Mouse (Mus musculus) R1 (cell line): ENCODE measurements around the gene Zbtb20.

ENCODE experiments used
- DNase-seq: peaks from one replicate; pipeline ENCODE4 v3.0.0-alpha.2; 2018; ENCODE audit warnings: low read depth, low spot score

The Zbtb20 gene

DNA sequence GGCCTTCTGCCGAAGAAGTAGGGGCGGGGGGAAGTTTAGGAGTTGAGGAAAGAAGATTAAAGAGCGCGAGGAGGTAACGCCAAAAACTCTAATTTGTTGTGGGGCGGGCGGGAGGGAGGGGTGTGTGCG, at the start of gene Zbtb20:
TSS of gene Zbtb20 (plus strand) at position 30 of the 129 bp plus-strand sequence.
- DNase-seq = no peak

DNA sequence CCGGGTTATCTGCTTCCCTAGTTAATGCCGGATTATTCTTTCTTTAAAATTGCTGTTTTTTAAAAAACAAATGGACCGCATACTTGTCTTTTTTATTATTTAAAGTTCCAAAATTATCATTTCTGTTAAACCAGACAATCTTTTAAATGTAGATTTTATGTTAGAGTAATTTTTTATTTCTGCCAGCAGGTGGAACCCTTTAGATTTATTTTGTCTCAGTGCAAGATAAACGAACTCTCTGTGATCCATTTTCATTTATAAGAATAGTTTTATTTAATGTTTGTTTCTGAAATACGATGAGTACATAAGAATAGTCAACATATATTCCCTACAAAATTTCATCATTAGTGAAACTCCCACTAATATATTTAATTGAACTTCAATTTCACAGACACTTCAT, 39.7 kb upstream of the Zbtb20 start:
- DNase-seq = no peak

DNA sequence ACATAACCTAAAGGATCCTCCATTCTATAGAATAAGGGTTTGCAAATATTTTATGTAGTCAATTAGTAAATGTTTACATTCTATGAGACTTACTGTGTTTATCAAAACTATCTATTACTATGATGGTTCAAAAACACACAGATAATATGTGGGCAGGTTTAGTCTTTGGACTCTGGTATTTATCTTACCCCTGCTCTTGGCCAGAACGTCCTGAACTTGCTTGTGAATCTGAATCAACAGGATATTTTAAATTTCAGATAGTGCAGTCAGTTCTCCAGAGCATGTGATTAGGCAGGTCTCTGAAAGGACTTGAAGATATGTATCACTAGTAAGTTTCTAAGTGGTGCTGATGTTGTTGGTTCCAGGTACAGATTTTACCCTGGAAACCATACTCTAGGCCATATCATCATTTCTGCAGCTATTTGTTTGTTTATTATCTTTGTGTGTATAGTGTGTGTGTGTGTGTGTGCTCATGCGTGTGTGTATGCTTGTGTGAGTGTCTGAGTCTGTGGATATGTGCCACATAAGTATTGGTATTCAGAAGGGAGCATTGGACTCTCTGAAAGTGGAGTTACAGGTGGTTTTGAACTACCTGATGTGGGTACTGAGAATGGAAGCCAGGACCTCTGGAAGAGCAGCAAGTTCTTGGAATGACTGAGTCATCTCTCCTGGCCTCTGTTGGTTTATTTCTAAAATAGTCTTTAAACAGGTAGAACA, 39.1 kb upstream of the Zbtb20 start:
- DNase-seq = no peak

DNA sequence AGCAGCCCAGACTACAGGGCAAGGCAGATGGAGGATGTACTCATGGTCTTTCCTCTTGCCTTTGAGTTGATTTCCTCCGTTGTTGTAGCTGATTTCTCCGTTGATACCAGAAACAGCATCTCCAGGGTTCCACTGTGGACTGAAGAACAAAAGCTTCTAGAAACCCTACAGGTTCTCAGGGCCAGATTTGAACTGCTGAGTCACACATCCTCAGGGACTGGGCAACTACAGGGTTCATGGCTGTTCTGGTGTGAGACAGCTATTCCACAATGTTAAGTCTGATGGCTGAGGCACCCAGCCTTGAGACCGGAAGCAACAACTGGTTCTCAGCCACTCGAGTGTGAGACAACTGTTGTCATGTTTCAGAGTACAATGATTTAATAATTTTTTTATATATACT, 37.5 kb upstream of the Zbtb20 start:
- DNase-seq = no peak

DNA sequence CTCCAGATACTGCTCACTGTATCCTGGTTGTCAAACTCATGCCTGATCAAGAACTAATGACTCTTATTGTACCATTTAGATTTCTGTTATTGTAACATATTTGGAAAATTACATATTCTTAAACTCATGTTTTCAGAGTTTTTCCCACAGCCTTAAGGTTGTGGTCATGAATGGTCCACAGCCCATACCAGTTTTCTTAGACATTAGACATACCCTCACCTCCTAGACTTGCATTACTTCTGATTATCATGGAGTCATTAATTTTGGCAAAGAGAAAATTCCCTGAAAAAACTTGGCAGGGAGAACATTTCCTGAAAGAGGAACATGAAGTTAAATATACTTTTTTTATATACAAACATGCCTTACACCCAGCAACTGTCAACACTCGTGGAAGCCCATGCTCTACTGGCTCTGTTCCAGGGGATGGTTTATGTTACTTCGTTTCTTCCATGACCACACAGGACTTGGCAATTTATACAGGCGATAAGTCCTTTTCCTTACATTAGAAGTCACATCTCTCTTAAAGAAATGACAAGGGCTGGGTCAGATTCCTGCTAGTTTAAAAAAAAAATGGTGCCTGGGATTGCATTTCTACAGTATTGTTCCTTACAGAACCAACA, 18.0 kb upstream of the Zbtb20 start:
- no peak for DNase-seq

DNA sequence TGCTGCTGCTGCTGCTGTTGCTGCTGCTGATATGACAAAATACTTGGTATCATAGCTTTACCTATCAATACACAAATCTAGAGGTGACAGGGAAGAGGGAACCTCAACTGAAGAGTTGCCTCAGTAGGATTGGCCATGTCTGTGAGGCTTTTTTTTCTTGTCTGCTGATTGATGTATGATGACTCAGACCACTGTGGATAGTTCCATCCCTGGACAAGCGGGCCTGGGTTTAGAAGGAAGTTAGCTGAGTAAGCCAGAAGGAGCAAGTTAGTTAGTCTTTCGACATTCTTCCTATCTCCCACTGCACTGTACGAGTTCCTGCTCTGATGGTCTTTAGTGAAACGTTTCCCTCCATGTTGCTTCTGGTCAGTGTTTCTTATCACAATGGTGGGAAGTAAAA, 16.4 kb upstream of the Zbtb20 start:
- no peak for DNase-seq

DNA sequence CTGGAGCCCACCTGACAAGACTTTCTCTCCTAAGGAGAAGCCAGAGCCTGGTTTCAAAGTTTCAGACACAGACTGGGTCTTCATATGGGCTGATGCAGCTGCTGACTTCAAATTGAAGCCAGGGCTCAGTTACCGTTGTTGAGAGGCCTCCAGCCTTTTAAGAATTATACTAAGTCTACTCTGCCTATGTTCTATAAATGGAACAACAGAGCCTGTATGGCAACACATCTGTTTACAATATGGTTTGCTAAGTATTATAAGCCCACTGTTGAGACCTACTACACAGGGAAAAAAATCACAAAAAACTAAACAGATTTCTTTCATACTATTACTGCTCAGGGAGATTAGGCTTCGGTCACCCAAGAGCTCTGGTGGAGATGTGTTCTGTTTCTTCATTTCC, 12.4 kb upstream of the Zbtb20 start:
- no peak for DNase-seq

DNA sequence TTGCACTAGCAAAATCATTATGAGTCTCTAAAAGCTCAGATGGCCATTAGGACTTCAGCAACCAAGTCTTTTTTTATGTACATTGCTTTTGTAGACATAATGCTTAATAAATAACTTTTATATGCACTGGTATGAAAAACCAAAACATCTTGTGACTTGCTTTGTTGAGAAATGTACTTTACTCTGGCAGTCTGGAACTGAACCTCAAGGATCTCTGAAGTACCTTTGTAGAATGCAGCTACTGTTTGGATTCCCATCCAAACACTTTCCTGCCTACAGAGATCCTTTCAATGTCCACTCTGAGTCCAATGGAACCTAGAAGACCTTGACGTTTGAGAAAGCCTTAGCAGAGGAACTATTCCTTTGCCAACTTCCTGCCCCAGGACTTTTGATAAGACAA, 9.6 kb upstream of the Zbtb20 start:
- DNase-seq = no peak

DNA sequence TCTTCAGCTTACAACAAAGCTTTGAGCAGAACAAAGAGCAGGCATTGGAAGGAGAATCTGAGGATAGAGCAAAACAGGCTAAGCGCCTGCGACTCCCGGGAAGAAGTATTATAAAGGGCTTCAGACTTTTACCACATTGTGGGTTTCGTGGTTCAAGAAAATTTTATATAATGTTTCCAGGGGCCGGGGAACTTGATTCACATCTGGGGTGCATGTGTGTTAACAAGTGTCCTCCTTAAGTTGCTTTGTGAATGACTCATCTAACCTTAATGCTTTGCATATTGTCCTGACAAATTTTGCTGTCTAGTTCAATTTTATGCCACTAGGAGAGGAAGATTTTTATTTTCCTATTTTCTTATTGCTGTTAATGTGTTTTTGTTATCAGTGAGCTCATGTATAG, 3.6 kb upstream of the Zbtb20 start:
- DNase-seq = no peak

DNA sequence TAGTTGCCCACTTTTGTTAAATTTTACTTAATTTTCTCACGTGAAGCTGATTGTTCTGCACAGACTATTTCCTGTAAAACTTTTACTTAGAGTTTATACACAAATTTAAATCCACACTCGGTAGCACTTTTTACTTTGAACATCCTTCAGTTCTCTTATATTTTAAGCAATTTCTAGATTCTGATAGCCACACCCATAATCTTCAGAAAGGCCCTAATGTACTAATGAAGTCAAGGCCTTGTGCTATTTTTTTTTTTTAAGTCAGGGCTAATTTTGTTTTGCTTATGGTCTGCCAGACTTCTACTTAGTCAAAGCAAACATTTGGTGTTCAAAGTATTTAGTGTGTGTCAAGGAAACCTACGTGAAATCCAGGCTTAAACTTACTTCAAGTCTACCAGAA, 1.7 kb upstream of the Zbtb20 start:
- no peak for DNase-seq

DNA sequence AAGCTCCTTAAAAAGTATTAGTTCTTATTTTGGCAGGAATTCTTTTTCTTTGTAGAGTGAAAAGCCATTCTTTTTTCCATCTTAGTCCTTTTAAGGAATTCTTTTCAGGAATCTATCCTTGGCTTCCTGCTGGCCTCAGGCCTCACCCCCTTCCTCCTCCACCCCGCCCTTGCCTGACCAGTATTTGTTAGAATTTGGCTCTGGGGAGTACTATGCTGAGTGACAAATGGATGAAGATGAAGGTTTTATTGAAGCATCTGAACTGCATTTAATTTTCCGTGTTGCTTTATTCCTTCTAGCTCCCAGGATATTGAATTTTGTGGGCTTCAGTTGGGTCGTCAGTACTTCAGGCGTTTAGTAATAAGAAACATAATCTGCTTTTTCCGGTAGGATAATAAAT, 1.2 kb upstream of the Zbtb20 start:
- DNase-seq = peak; percentile 77

DNA sequence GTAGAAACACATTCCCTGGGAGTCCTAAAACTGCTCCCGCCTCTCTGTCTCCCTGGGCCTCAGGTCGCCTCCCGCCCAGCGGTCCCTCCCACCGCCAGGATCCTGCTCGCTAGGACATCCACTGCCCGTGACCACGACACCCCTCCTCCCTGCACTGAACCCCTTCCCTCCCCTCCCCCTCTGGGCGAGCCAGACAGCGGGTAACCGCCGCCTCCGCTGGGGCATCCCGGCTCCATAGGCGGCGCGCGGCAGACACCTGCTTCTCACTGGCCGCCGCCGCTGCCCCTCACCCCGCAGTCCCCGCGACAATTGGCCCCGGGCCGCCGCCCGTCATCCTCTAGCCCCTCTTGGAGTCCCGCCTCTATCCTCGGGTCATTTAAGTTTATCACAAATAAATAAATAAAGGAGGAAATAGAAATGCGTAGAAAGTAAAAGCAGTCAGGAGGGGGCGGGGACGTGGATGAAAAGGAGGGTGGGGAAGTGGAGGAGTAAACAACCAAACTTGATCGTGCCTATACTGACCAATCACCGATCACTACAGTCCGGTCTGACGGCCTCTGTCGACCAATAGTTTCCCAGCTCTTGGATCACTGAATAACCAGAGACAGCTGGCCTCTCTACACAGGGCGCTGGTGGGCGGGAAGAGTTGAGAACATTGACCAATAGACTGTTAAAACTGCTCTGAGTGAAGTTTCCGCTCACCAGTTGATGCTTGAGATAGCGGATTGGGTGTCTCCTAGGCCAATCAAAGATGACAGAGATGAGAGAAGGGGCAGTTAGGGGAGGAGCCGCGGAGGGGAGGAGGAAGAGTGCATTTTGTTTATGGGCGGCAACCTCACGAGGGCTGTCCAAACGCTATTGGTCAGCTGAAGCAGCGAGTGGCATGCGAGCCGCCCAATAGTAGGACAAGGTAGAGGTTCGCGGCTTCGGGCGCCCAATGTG, 500 bp upstream of the Zbtb20 start:
- DNase-seq = peak; percentile 100

DNA sequence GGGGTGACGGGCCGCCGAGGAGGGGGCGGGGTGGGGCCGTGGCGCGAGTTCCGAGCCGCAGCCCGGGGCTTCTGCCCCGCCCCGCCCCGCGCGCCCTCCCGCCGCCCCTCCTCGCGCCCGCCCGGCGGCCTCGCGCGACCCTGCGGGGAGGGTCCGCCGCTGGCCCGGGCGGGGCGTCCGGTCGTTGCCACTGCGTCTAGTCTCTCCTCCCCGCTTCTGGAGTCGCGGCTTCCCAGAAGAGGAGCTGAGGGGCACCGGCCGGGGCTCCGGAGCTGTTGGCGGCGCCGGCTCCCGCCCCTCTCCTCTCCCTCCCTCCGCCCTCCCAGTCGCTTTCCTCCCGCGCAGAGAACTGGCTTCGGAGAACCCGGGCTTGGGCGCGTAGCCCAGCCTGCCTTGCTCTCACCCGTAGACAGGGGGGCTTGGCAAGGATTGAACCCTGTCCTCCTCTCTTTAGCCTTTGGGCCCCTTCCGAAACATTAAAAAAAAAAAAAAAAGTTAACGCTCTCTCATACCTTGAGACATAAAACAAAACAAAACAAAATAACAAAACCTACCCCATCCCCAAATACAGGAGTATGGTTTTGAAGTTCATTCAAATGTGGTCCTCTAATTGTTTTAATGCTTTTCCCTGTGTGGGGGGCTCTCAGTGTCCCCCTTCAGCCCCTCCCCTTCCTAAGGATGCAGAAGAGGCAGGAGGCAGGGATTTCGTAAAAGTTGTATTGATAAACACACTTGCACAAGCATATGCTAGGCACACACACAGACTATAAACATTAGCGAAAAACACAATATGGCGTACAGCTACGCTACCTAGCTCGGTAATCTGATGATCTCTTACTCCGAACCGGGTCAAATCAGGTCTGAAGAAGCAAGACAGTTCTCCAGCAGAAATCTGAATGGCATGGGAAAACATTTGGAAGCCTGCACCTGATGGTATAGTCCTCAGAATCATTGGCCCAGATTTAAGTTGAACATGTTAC, 630 bp downstream of the Zbtb20 start:
- peak; percentile 72 for DNase-seq

DNA sequence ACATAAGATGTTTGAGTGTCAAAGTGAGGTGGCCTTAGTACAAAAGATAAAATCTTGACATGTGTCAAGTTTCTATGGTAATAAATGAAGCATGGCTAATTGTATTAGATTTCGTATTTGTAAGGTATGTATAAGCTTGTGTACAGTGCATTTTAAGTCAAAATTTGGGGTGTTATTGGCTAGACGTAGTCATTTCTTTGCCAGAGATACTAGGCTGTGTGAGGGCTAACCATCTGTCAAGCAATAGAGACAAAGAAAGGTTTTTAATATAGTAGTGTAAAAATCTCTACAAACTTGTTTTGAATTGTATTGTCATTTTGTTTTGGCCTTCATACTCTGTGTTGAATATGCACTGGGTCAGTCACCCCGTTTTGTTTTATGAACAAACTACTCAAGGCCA, 4.4 kb downstream of the Zbtb20 start:
- no peak for DNase-seq

DNA sequence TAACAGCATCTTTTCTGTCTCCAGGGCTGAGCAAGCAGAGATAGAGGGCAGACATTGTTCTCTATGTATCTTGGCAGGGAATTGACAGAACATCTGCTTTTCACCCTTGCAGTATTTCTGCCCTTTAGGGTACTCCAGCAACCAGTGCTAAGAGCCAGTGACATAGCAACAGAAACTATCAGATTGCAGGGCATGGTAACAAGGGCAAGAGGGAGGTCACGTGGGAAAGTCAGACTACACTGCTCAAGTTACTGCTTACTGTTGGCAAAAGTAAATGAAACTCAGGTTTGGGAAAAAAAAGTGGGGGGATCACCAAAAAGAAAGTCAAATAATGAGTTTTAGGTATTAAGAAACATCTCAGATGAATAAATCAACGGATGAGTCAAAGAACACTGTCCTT, 9.9 kb downstream of the Zbtb20 start:
- peak; percentile 15 for DNase-seq

DNA sequence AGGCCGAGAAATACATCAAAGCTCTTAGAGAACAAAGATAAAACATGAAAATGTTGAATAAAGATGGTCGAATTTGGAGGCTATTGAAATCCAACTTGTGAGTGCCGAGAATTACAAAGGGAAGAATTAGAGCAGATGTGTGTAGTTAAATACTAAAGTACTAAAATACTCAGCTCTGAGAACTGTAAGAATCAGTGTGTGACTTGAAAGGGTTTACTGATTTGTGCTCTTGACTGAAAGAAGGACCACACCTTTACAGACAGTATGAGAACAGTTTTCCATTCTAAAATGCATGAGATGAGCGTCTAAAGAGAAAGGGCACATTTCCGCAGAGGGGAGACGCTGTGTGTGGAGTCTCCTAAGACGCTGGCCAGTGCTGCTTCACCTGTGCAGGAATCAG, 10.3 kb downstream of the Zbtb20 start:
- peak; percentile 6 for DNase-seq

DNA sequence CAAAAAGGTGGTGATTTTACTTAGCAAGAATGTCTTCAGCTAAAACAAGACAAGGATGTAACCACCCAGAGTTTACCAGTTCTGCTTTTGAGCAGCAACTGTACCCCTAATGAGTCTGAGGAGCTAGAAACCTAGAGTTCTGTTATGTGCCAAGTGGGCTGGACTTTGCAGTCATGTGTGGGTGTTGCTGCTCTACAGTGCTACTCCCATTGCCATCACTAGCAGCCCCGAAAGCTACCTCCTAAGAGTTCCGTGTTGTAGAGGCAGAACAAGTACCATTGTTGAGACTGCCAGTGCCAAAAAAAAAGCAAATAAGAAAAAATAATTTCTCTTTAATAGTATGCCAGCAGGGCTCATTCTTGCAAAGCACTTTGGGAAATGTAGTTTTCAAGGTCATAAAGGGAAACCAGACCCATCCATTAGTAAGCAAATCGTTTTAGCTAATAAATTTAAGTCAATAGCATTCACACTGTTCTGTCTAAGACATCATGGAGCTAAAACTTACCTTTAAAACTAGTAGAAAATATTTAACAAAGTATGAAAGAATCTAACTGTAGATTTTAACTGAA, 21.5 kb downstream of the Zbtb20 start:
- DNase-seq = no peak

DNA sequence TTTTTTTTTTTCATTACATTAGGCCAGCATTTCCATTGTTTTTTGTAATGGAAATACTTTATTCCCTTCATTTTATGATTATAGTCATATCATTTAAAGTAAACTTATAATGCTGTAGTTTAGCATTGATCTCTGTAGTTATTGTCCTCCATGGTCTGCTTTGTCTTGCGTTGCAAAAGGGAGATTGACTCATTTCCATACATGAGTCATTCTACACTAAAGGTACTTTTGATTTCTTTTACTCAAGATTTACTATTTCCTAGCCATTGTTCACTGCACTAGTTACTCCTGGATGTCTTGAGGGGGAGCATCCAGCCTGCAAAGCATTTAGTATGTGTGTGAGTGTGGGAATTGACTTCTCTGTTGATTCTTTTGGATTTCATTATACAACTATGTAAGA, 24.6 kb downstream of the Zbtb20 start:
- no peak for DNase-seq

DNA sequence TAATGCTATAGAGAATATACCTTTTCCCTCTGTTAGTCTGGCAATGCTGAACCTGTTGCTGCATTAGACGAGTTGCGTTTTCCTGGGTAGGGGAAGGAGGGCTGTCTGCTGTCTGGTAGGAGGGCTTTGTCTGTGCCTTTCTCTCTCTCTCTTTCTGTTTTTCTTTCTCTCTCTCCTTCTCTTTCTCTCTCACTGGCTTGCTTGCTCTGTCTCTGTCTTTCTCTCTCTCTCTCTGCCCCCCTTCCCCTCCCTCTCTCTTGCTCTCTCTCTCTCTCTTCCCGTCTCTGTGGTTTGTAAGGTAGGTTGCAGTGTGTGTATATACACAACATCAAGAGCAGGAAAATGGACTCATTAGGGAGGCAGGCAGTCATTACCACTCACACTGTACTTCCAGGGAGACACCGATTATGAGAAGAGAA, 31.6 kb downstream of the Zbtb20 start:
- DNase-seq = no peak

DNA sequence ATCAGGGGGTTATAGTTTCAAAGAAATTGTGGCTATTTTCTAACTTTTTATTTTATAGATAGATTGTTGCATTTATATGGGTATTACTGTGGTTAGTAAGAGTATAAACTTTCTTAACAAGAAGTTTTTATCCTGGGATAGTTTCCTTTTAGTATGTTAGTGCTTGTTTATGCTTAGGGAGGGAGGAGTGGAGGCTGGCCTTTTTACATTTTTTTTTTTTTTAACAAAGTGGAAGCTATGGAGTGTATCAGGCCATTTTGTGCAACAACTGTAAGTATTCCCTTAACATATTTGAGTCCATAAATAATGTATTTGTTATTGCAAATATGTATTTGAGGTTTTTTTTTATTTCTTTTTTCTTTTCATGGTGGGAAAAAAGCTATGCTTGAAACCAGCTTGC, 32.7 kb downstream of the Zbtb20 start:
- DNase-seq = no peak

DNA sequence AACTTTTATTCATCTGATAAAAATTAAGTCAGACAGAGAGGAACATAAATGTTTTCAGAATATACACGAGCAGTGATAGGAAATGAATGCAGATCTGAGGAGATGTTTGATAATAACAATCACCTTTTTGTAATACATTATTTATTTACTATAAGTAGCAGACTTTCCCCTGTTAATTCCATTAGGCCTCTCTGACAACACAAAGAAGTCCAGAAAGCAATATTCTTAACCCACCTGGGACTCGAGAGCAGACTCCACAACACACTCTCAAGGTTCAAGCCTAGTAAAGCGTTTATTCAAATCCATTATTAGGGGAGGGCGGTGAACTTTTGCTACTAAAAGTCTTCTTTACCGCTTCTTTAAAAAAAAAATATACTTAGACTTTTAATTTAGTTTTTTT, 33.2 kb downstream of the Zbtb20 start:
- DNase-seq = no peak

DNA sequence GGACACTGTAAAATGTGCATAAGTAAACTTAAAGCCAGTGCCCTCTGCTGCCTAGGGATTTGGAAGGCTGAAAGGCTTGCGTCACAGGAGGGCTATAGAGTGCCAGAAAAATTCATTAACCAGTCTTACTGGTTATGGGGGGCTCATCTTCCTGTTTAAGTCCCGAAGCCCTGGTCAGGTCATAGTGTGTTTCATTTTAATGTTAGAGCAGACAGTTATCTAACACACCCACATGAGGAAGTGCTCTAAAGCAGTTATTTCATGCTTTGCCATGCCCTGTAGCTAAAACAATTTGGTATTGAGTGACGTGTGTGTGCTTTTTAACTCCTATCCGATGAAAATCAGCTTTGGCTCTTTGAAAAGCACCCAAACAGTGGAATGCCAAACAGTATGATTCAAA, 34.3 kb downstream of the Zbtb20 start:
- no peak for DNase-seq
